Mouse (Mus musculus) liver, embryonic 11.5 days (tissue): ENCODE results near the gene Srgap2. TPM values are rescaled to one million over a fixed set of nuclear protein-coding genes. Genes with fewer than 3 reads are reported as not detected.

ENCODE experiments used
- ATAC-seq: fragments of 200-750 bp; cut with Nextera tagmentation; replicated peaks from 2 replicates; pipeline ENCODE4 v1.8.0; 2017; ENCODE audit warnings: moderate number of reproducible peaks, mild to moderate bottlenecking, moderate TSS enrichment, moderate library complexity; ENCODE audit not compliant: low FRiP score
- DNase-seq: peaks from one replicate; pipeline ENCODE4 v3.0.0-alpha.2; 2017; ENCODE audit warnings: low spot score
- H3K27ac ChIP-seq: fragments of 300-500 bp; sonication (generic); 2 replicates; pipeline ENCODE4 v1.5.1; 2014; ENCODE audit warnings: mild to moderate bottlenecking, low read depth, low read length, control low read depth
- H3K27me3 ChIP-seq: fragments of 300-500 bp; sonication (generic); replicated peaks from 2 replicates; pipeline ENCODE4 v1.6.1; 2014; ENCODE audit warnings: low read length, mixed read lengths; ENCODE audit not compliant: control insufficient read depth, insufficient read depth
- H3K36me3 ChIP-seq: fragments of 300-500 bp; sonication (generic); 2 replicates; pipeline ENCODE4 v1.6.1; 2014; ENCODE audit warnings: mild to moderate bottlenecking, low read length, moderate library complexity, mixed read lengths; ENCODE audit not compliant: control insufficient read depth, insufficient read depth
- H3K4me1 ChIP-seq: fragments of 300-500 bp; sonication (generic); replicated peaks from 2 replicates; pipeline ENCODE4 v1.6.1; 2014; ENCODE audit warnings: low read length, mixed read lengths; ENCODE audit not compliant: control insufficient read depth, insufficient read depth
- H3K4me2 ChIP-seq: fragments of 300-500 bp; sonication (generic); 2 replicates; pipeline ENCODE4 v1.6.1; 2014; ENCODE audit warnings: mild to moderate bottlenecking, control low read depth, moderate library complexity
- H3K4me3 ChIP-seq: fragments of 300-500 bp; sonication (generic); 2 replicates; pipeline ENCODE4 v1.5.1; 2014; ENCODE audit warnings: low read depth, low read length, control low read depth
- H3K9ac ChIP-seq: fragments of 300-500 bp; sonication (generic); 2 replicates; pipeline ENCODE4 v1.6.1; 2014; ENCODE audit warnings: low read depth, low read length, control low read depth
- H3K9me3 ChIP-seq: fragments of 300-500 bp; sonication (generic); 2 replicates; pipeline ENCODE4 v1.6.1; 2016; ENCODE audit warnings: low read length, inconsistent platforms, mixed read lengths; ENCODE audit not compliant: control insufficient read depth
- WGBS: fragments of 180-500 bp; shearing (Covaris S2); extraction: QIAGEN DNeasy Blood & Tissue Kit; methylation state at CpG from one replicate; pipeline ENCODE4 v1.1.7; 2014; 5-methylcytosine and 5-hydroxymethylcytosine counted together
- polyA plus RNA-seq: library from polyadenylated mRNA; unstranded; fragments of >200 nt; fragmentation: Nextera tagmentation; extraction: Ambion mirVana; gene quantifications from 2 replicates; pipeline ENCODE4 v1.2.1, GENCODE M21; 2014

Srgap2 gene
- polyA plus RNA-seq, 1 experiment from 2014 or later = 16.1 TPM

GRCm38 (mm10) chr1:131491579-131491978 lies 35.6 kb downstream of the Srgap2 start:
- H3K9ac ChIP-seq = no peak overlapping the region
- H3K4me3 ChIP-seq = no peak overlapping the region
- no peak overlapping the region for H3K27ac ChIP-seq
- no peak for DNase-seq
- ATAC-seq = no peak
- 65% methylated on average over 4 of the region's 4 CpGs for WGBS
- no peak overlapping the region for H3K4me2 ChIP-seq
- H3K4me1 ChIP-seq = peaks cover 9% of the 10 kb centered on the region; the same call in 1 of the 2 replicates
- no peaks in the 10 kb centered on the region for H3K36me3 ChIP-seq
- H3K27me3 ChIP-seq = no peaks in the 10 kb centered on the region
- H3K9me3 ChIP-seq = no peaks in the 10 kb centered on the region

GRCm38 (mm10) chr1:131489312-131489711 lies 37.8 kb downstream of the Srgap2 start:
- peaks cover 8% of the 10 kb centered on the region; the same call in 1 of the 2 replicates for H3K4me1 ChIP-seq
- ATAC-seq (no peak), DNase-seq (no peak)
- H3K9ac ChIP-seq = no peak overlapping the region
- WGBS = 83% methylated on average over 3 of the region's 3 CpGs
- no peaks in the 10 kb centered on the region for H3K36me3 ChIP-seq
- no peak overlapping the region for H3K4me3 ChIP-seq
- no peaks in the 10 kb centered on the region for H3K27me3 ChIP-seq
- H3K9me3 ChIP-seq = no peaks in the 10 kb centered on the region
- H3K4me2 ChIP-seq = no peak overlapping the region
- no peak overlapping the region for H3K27ac ChIP-seq

GRCm38 (mm10) chr1:131486094-131486850 lies 40.9 kb downstream of the Srgap2 start:
- Histone ChIP-seq H3K4me3 (no peak overlapping the region), H3K4me1 (no peaks in the 10 kb centered on the region), H3K4me2 (no peak overlapping the region), H3K9ac (no peak overlapping the region), H3K36me3 (no peaks in the 10 kb centered on the region), H3K27ac (no peak overlapping the region), H3K9me3 (no peaks in the 10 kb centered on the region), H3K27me3 (no peaks in the 10 kb centered on the region)
- DNase-seq (no peak), ATAC-seq (no peak)
- WGBS = 67% methylated on average over 5 of the region's 5 CpGs

GRCm38 (mm10) chr1:131482242-131482641 lies 44.9 kb downstream of the Srgap2 start:
- H3K4me3 ChIP-seq = no peak overlapping the region
- ATAC-seq = no peak
- no peak for DNase-seq
- no peaks in the 10 kb centered on the region for H3K27me3 ChIP-seq
- WGBS = 78% methylated on average over 3 of the region's 3 CpGs
- no peaks in the 10 kb centered on the region for H3K4me1 ChIP-seq
- no peak overlapping the region for H3K27ac ChIP-seq
- no peak overlapping the region for H3K9ac ChIP-seq
- H3K36me3 ChIP-seq = no peaks in the 10 kb centered on the region
- H3K4me2 ChIP-seq = no peak overlapping the region
- H3K9me3 ChIP-seq = no peaks in the 10 kb centered on the region

- Histone ChIP-seq H3K9me3 (no peaks in the 10 kb centered on the region), H3K36me3 (no peaks in the 10 kb centered on the region), H3K27ac (no peak overlapping the region), H3K4me2 (no peak overlapping the region), H3K4me1 (no peaks in the 10 kb centered on the region), H3K27me3 (no peaks in the 10 kb centered on the region), H3K4me3 (no peak overlapping the region), H3K9ac (no peak overlapping the region)
- DNase-seq (no peak), ATAC-seq (no peak)
Observed at GRCm38 (mm10) chr1:131481391-131481790, 45.8 kb downstream of the Srgap2 start.

GRCm38 (mm10) chr1:131478770-131479305 lies 48.3 kb downstream of the Srgap2 start:
- Histone ChIP-seq H3K9me3 (no peaks in the 10 kb centered on the region), H3K4me2 (no peak overlapping the region), H3K4me1 (no peaks in the 10 kb centered on the region), H3K27ac (no peak overlapping the region), H3K9ac (no peak overlapping the region), H3K27me3 (no peaks in the 10 kb centered on the region), H3K36me3 (no peaks in the 10 kb centered on the region), H3K4me3 (no peak overlapping the region)
- ATAC-seq (no peak), DNase-seq (no peak)
- 68% methylated on average over 2 of the region's 2 CpGs for WGBS

GRCm38 (mm10) chr1:131475306-131475705 lies 51.8 kb downstream of the Srgap2 start:
- H3K27me3 ChIP-seq = no peaks in the 10 kb centered on the region
- no peak for ATAC-seq

GRCm38 (mm10) chr1:131473631-131474118 lies 53.5 kb downstream of the Srgap2 start:
- H3K9ac ChIP-seq = no peak overlapping the region
- H3K4me3 ChIP-seq = no peak overlapping the region
- H3K27me3 ChIP-seq = no peaks in the 10 kb centered on the region
- H3K27ac ChIP-seq = no peak overlapping the region
- no peaks in the 10 kb centered on the region for H3K9me3 ChIP-seq
- DNase-seq = no peak
- H3K36me3 ChIP-seq = no peaks in the 10 kb centered on the region
- no peaks in the 10 kb centered on the region for H3K4me1 ChIP-seq
- ATAC-seq = no peak
- H3K4me2 ChIP-seq = no peak overlapping the region

More at GRCm38 (mm10) chr1:131475306-131475705, 51.8 kb downstream of the Srgap2 start:
- Histone ChIP-seq H3K36me3 (no peaks in the 10 kb centered on the region), H3K4me3 (no peak overlapping the region), H3K9ac (no peak overlapping the region), H3K27ac (no peak overlapping the region), H3K4me2 (no peak overlapping the region), H3K4me1 (no peaks in the 10 kb centered on the region), H3K9me3 (no peaks in the 10 kb centered on the region)
- no peak for DNase-seq

- Histone ChIP-seq H3K9ac (no peak overlapping the region), H3K4me2 (no peak overlapping the region), H3K9me3 (no peaks in the 10 kb centered on the region), H3K27me3 (no peaks in the 10 kb centered on the region), H3K36me3 (no peaks in the 10 kb centered on the region), H3K27ac (no peak overlapping the region), H3K4me1 (no peaks in the 10 kb centered on the region), H3K4me3 (no peak overlapping the region)
- WGBS = 74% methylated on average over 1 of the region's 1 CpGs
- no peak for ATAC-seq
- no peak for DNase-seq
Observed at GRCm38 (mm10) chr1:131470597-131470996, 56.6 kb downstream of the Srgap2 start.
